Mouse (Mus musculus) A20 (cell line): ENCODE measurements around the gene Ap1s2.

Experiments
- DNase-seq: peaks from one replicate; pipeline ENCODE4 v3.0.0-alpha.2; 2011; ENCODE audit warnings: low read depth, low spot score

Ap1s2 gene

GRCm38 (mm10) chrX:163981092-163981491 is 72.3 kb downstream of the Ap1s2 start:
- DNase-seq = no peak

- DNase-seq = peak; percentile 18
Observed at GRCm38 (mm10) chrX:163981500-163981899, 72.7 kb downstream of the Ap1s2 start.

DNA sequence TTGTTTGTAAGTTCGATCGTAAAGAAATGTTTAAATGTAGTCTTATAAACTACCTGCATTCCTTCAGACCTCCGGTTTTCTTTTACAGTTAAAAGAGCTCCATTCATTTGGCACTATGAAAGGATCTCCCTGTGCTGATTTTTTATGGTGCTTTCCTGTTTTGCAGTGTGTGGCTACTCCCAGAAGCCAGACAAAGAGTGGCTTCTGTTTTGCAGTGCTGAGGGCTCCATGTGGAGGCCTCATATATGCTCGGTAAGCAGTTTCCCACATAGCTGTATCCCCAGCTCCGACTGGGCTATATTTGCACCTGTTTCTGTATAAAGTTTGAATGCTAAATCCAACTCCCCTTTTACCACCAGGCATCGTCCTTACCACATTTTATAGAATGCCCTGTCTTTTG is 73.3 kb downstream of the Ap1s2 start:
- DNase-seq = no peak
